Mouse (Mus musculus): ENCODE results near the gene Gadd45gip1. TPM values are rescaled to one million over a fixed set of nuclear protein-coding genes. Genes with fewer than 3 reads are reported as not detected.
A peak's percentile ranks its signal among the peaks of the same experiment; 100 is the strongest.
"Not testable (repeated sequence)": the region's sequence is repeated elsewhere in the genome, so short reads cannot be mapped to it uniquely, and the experiment has no call there.

Gene Gadd45gip1
- polyA plus RNA-seq, 1 experiment, result 24.2 TPM

DNA sequence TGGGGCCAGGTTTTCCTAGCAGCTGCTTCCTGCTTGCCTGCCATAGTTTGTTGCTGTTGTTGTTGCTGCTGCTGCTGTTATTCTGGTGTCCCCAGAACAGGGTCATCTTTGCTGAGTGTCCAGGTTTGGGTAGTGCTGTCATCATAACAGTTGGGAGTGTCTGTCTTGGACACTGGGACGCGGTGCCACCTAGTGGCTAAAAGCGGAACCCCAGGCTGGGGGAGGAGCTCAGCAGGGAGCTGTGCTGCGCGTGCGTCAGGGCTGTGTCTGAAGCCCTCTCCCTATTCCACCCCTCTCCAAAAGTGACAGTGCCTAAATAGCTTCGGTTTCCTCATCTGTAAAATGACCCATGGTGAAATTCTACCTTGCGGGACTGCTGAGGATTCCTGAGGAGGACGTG lies 15.8 kb upstream of the Gadd45gip1 start:
- Histone ChIP-seq H3K27me3 (replicated peaks; ENCODE audit: control insufficient read depth, insufficient read depth, low read length) (no peaks in the 10 kb centered on the region), H3K36me3 (ENCODE audit: control insufficient read depth, insufficient read depth, low read length) (no peaks in the 10 kb centered on the region), H3K27ac (ENCODE audit: insufficient read depth, low read depth, low read length) (no peak overlapping the region), H3K4me1 (ENCODE audit: control insufficient read depth, insufficient read depth, low read length) (no peaks in the 10 kb centered on the region; the same call in 1 of the 2 replicates), H3K4me3 (ENCODE audit: insufficient read depth, low read depth, low read length) (no peak overlapping the region)
- TF ChIP-seq CTCF (conservative IDR thresholded peaks at IDR 0.05; ENCODE audit: insufficient read depth, insufficient read length, low read depth, low read length) (peak; percentile 98), POLR2A (IDR thresholded peaks at IDR 0.05; ENCODE audit: low read depth, low read length) (no peak)
- 10% methylated on average over 9 of the region's 9 CpGs for WGBS
- peak; percentile 94 for DNase-seq

DNA sequence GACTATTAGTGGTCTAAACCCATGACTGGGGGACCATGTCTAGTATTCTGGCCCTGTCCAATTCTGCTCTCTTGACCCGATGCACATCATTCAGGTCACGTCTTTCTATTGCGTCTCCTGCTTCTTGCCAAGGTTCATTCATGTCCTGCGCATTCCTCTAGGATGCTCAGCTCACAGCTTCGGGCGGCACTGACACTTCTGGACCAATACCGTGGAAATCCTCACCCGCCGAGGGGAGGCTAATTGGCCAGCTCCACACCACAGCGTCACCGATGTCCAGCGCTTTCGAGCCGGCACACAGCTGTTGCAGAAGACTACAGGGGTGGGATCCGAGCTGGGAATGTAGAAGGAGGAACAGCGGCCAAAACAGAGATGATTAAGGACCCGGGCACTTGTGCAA lies 15.2 kb upstream of the Gadd45gip1 start:
- no peaks in the 10 kb centered on the region for H3K27me3 ChIP-seq (replicated peaks; ENCODE audit: control insufficient read depth, insufficient read depth, low read length)
- no peak for DNase-seq
- no peaks in the 10 kb centered on the region for H3K4me1 ChIP-seq (ENCODE audit: control insufficient read depth, insufficient read depth, low read length)
- TF ChIP-seq CTCF (conservative IDR thresholded peaks at IDR 0.05; ENCODE audit: insufficient read depth, insufficient read length, low read depth, low read length), result no peak
- no peak for TF ChIP-seq POLR2A (IDR thresholded peaks at IDR 0.05; ENCODE audit: low read depth, low read length)
- 81% methylated on average over 17 of the region's 17 CpGs for WGBS
- H3K36me3 ChIP-seq (ENCODE audit: control insufficient read depth, insufficient read depth, low read length), result no peaks in the 10 kb centered on the region
- H3K4me3 ChIP-seq (ENCODE audit: insufficient read depth, low read depth, low read length), result no peak overlapping the region
- no peak overlapping the region for H3K27ac ChIP-seq (ENCODE audit: insufficient read depth, low read depth, low read length)

DNA sequence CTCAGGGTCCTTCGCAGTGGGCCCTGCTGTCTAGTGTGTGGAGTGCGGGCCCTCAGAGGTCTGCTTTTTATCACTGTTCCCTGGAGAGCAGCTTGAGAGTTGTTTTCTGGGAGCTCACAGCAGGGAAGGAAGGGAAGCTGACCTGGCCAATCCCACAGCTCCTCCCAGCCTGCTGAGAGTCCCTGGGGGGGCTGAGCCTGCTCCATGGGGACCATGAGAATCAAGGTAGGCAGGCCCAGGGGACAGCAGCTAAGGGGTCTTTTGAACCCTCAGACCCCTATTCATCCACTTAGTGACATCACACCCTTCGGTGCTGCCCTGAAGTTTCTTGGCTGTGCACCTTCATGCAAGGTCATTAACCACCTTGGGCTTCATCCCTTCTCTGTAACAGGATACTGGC lies 8.6 kb upstream of the Gadd45gip1 start, which contains the start of gene Dand5:
Dand5 (minus strand) TSS at position 101 of the 400 bp plus-strand sequence.
- H3K36me3 ChIP-seq (ENCODE audit: control insufficient read depth, insufficient read depth, low read length), result no peaks in the 10 kb centered on the region
- H3K4me3 ChIP-seq (ENCODE audit: insufficient read depth, low read depth, low read length), result no peak within 1 kb of the TSS
- H3K27ac ChIP-seq (ENCODE audit: insufficient read depth, low read depth, low read length), result no peak within 1 kb of the TSS
- no peaks in the 10 kb centered on the region for H3K27me3 ChIP-seq (replicated peaks; ENCODE audit: control insufficient read depth, insufficient read depth, low read length)
- no peaks in the 10 kb centered on the region for H3K4me1 ChIP-seq (ENCODE audit: control insufficient read depth, insufficient read depth, low read length)
- TF ChIP-seq CTCF (conservative IDR thresholded peaks at IDR 0.05; ENCODE audit: insufficient read depth, insufficient read length, low read depth, low read length) (no peak), POLR2A (IDR thresholded peaks at IDR 0.05; ENCODE audit: low read depth, low read length) (no peak)
- WGBS, result 72% methylated on average over 3 of the region's 3 CpGs
- no peak for DNase-seq

DNA sequence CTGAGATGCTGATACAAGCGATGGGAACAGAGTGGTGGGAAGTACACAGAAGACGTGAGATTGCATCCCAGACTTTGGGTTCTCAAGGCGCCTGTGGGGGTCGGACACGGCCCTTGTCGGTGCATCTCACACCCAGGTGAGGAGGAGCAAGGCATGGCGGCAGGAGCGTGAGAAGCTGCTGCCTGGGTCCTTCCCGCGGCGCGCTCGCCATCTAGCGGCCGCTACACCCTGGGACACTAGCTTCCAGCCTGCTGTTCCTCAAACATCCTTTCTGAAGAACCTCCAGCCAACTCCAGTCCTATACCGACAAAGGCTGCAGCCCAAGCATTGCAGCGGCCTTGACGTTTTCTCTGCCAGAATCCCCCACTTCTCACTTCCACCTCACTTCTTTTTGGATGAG lies 7.7 kb upstream of the Gadd45gip1 start:
- 3% methylated on average over 18 of the region's 18 CpGs for WGBS
- peak; percentile 91 for TF ChIP-seq CTCF (conservative IDR thresholded peaks at IDR 0.05; ENCODE audit: insufficient read depth, insufficient read length, low read depth, low read length)
- no peak for TF ChIP-seq POLR2A (IDR thresholded peaks at IDR 0.05; ENCODE audit: low read depth, low read length)
- H3K27me3 ChIP-seq (replicated peaks; ENCODE audit: control insufficient read depth, insufficient read depth, low read length), result no peaks in the 10 kb centered on the region
- H3K4me1 ChIP-seq (ENCODE audit: control insufficient read depth, insufficient read depth, low read length), result no peaks in the 10 kb centered on the region
- DNase-seq, result peak; percentile 64
- no peaks in the 10 kb centered on the region for H3K36me3 ChIP-seq (ENCODE audit: control insufficient read depth, insufficient read depth, low read length)
- no peak overlapping the region for H3K27ac ChIP-seq (ENCODE audit: insufficient read depth, low read depth, low read length)
- no peak overlapping the region for H3K4me3 ChIP-seq (ENCODE audit: insufficient read depth, low read depth, low read length)

DNA sequence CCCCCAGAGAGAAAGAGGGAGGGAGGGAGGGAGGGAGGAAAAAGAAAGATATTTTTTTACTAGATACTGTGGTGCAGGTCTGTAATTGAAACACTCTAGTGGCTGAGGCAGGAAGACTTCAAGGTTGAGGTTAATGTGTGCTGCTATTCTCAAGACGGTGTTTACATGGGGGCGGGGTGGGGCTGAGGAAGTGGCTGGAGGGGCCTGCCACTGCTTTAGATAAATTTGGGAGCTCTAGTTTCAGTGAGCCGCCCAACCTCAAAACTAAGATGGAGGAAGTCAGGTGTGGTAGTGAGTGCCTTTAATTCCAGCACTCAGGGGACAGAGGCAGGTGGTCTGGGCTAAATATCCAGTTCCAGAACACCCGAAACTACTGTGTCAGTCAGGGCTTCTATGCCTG lies 5.7 kb upstream of the Gadd45gip1 start:
- TF ChIP-seq CTCF (conservative IDR thresholded peaks at IDR 0.05; ENCODE audit: insufficient read depth, insufficient read length, low read depth, low read length), result no peak
- H3K36me3 ChIP-seq (ENCODE audit: control insufficient read depth, insufficient read depth, low read length), result no peaks in the 10 kb centered on the region
- no peak overlapping the region for H3K4me3 ChIP-seq (ENCODE audit: insufficient read depth, low read depth, low read length)
- DNase-seq, result no peak
- no peak overlapping the region for H3K27ac ChIP-seq (ENCODE audit: insufficient read depth, low read depth, low read length)
- no peaks in the 10 kb centered on the region for H3K27me3 ChIP-seq (replicated peaks; ENCODE audit: control insufficient read depth, insufficient read depth, low read length)
- WGBS, result 68% methylated on average over 4 of the region's 4 CpGs
- no peaks in the 10 kb centered on the region for H3K4me1 ChIP-seq (ENCODE audit: control insufficient read depth, insufficient read depth, low read length)

DNA sequence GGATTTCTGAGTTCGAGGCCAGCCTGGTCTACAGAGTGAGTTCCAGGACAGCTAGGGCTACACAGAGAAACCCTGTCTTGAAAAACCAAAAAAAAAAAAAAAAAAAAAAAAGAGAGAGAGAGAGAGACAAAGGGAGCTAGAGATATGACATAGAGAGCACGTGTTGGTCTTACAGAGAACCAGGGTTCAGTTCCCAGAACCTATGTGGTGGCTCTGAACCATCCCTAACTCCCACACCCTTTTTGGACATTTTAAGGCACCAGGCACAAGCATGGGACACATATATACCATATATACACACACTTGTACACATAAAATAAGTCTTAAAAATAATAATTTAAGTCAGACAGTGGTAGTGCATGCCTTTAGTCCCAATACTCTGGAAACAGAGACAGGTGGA lies 4.8 kb upstream of the Gadd45gip1 start:
- H3K36me3 ChIP-seq (ENCODE audit: control insufficient read depth, insufficient read depth, low read length); DNase-seq; H3K27ac ChIP-seq (ENCODE audit: insufficient read depth, low read depth, low read length); H3K4me3 ChIP-seq (ENCODE audit: insufficient read depth, low read depth, low read length); H3K4me1 ChIP-seq (ENCODE audit: control insufficient read depth, insufficient read depth, low read length); H3K27me3 ChIP-seq (replicated peaks; ENCODE audit: control insufficient read depth, insufficient read depth, low read length): not testable (repeated sequence)
- 90% methylated on average over 2 of the region's 2 CpGs for WGBS

DNA sequence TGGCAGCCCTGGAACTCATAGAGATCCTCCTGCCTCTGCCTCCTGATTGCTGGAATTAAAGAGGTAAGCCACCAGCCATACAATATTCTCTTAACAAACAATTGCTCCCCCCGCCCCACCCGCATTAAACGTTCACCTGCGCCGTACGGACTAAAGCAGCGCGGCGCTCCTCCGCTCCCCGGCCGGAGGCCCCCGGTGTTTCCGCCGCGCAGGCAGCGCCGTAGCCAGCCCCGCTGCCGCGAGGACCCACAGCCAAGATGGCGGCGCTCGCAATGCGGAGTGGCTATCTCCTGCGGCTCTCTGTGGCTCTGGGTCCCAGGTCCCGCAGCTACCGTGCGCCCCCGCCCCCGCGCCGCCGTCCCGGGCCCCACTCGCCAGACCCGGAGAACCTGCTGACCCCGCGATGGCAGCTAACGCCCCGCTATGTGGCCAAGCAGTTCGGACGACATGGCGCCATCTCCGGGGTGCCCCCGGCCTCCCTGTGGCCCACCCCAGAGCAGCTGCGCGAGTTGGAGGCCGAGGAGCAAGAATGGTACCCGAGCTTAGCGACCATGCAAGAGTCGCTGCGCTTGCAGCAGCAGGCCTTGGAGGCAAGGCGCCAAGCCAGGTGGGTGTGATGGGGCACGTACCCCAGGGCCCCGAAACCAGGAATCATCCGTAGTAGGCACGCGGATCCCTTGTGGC lies 854 bp downstream of the Gadd45gip1 start:
- Histone ChIP-seq H3K27ac (ENCODE audit: insufficient read depth, low read depth, low read length) (peak overlapping the region; percentile 89), H3K27me3 (replicated peaks; ENCODE audit: control insufficient read depth, insufficient read depth, low read length) (no peaks in the 10 kb centered on the region), H3K4me3 (ENCODE audit: insufficient read depth, low read depth, low read length) (peak overlapping the region; percentile 100), H3K36me3 (ENCODE audit: control insufficient read depth, insufficient read depth, low read length) (no peaks in the 10 kb centered on the region; the same call in 1 of the 2 replicates), H3K4me1 (ENCODE audit: control insufficient read depth, insufficient read depth, low read length) (peaks cover 7% of the 10 kb centered on the region; the same call in 1 of the 2 replicates)
- peak; percentile 84 for DNase-seq
- TF ChIP-seq POLR2A (IDR thresholded peaks at IDR 0.05; ENCODE audit: low read depth, low read length) (peak; percentile 66), CTCF (conservative IDR thresholded peaks at IDR 0.05; ENCODE audit: insufficient read depth, insufficient read length, low read depth, low read length) (no peak)
- under 1% methylated on average over 59 of the region's 59 CpGs for WGBS
